ENCODE assay signal across 8 mouse cellular contexts in the genomic region with DNA sequence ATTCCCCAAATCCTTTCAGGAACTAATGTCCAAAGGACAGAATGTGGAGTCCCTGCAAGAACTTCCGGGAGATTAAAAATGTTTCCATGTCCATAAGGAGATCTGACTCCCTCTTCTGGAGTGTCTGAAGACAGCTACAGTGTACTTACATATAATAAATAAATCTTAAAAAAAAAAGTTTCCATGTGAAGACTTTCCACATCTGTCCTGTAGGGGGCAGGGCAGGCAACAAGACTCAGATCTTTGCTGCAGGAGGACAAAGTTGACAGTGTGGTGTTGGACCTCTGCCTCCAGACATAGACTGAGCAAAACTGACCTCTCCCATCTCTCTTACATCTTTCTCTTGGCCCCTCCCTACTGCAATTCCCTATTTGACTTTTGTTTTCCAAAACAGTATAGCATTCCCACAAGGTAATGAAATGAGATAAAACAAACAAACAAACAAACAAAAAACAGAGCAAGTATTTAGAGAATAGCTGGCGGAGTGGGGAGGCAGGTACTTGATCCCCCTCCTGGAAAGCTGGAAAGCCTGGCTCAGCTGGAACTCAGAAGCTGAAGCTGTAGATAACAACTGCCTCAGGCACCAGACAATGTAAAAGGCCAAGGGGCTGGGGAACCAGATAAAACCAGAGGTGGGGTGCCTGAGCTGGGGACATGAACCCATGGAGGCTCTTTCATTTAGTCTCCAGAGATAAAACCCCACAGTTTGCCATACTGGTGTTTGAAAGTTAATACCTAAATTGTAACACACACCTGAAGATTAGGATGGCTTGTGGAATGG.
DNase-seq lines count a peak whose midpoint lies in the region; ATAC-seq and TF ChIP-seq lines count a peak whose summit lies in the region.
"Had no signal": no experiment of that assay in that cellular context is flagged by ENCODE, and none has a peak within 500 bp of the region (broad histone marks: within the 10 kb centered on the region; RNA-seq: fewer than 3 reads in every experiment).

No protein-coding gene starts in this region.

- TF ChIP-seq CTCF in ES-Bruce4 (IDR thresholded peaks at IDR 0.05; ENCODE audit: low read depth, low read length): peak; percentile 41

- H3K36me3 ChIP-seq in kidney, embryonic 14.5 days (ENCODE audit: control insufficient read depth, insufficient read depth, low read length): no peaks in the 10 kb centered on the region; the same call in 1 of the 2 replicates
- no peaks in the 10 kb centered on the region for H3K36me3 ChIP-seq in ES-Bruce4 (ENCODE audit: control insufficient read depth, insufficient read depth, low read length, poor library complexity, severe bottlenecking)
- no peaks in the 10 kb centered on the region for H3K36me3 ChIP-seq in liver, embryonic 13.5 days
- H3K36me3 ChIP-seq: limb, embryonic 13.5 days had no signal

- DNase-seq in kidney, adult 18-20 months: peak; percentile 13
- peak; percentile 81 for DNase-seq in adipocyte (ENCODE audit: low spot score)
- peak; percentile 37 for DNase-seq in liver, embryonic 13.5 days
- no peak for DNase-seq in thymus, adult 18-20 months
- no peak for DNase-seq in left cerebral cortex, adult 11 months (ENCODE audit: low spot score)

- H3K9ac ChIP-seq in kidney, embryonic 14.5 days (ENCODE audit: low read depth, low read length): no peak overlapping the region
- no peak overlapping the region for H3K9ac ChIP-seq in ES-Bruce4 (ENCODE audit: low read depth, poor library complexity, severe bottlenecking)
- H3K9ac ChIP-seq in liver, embryonic 13.5 days: no peak overlapping the region; the same call in 1 of the 2 replicates
- H3K9ac ChIP-seq: limb, embryonic 13.5 days had no signal

- no peak overlapping the region for H3K27ac ChIP-seq in kidney, embryonic 14.5 days (ENCODE audit: low read depth, low read length)
- no peak overlapping the region for H3K27ac ChIP-seq in ES-Bruce4 (ENCODE audit: insufficient read depth, low read length)
- peak overlapping the region; percentile 36; the same call in 1 of the 2 replicates for H3K27ac ChIP-seq in liver, embryonic 13.5 days
- H3K27ac ChIP-seq: limb, embryonic 13.5 days had no signal

- H3K4me3 ChIP-seq in kidney, embryonic 14.5 days (ENCODE audit: low read length): no peak overlapping the region
- no peak overlapping the region for H3K4me3 ChIP-seq in ES-Bruce4 (ENCODE audit: low read depth, low read length)
- no peak overlapping the region for H3K4me3 ChIP-seq in liver, embryonic 13.5 days (replicated peaks)
- H3K4me3 ChIP-seq: limb, embryonic 13.5 days had no signal

- WGBS in kidney, embryonic 14.5 days: 84% methylated on average over 2 of the region's 2 CpGs
- 40% methylated on average over 2 of the region's 2 CpGs for WGBS in liver, embryonic 13.5 days (ENCODE audit: insufficient replicate concordance)

- no peak for TF ChIP-seq EP300 in ES-Bruce4 (IDR thresholded peaks at IDR 0.05; ENCODE audit: insufficient read depth, low read depth, low read length)

- no peaks in the 10 kb centered on the region for H3K4me1 ChIP-seq in kidney, embryonic 14.5 days (ENCODE audit: control insufficient read depth, insufficient read depth, low read length)
- H3K4me1 ChIP-seq in ES-Bruce4 (ENCODE audit: control insufficient read depth, insufficient read depth, low read length): no peaks in the 10 kb centered on the region
- H3K4me1 ChIP-seq in liver, embryonic 13.5 days (replicated peaks): peaks cover 21% of the 10 kb centered on the region

- no peak for ATAC-seq in kidney, embryonic 14.5 days (ENCODE audit: low FRiP score, low TSS enrichment)
- peak; percentile 89 for ATAC-seq in liver, embryonic 13.5 days (ENCODE audit: low read depth)

- no peaks in the 10 kb centered on the region for H3K27me3 ChIP-seq in kidney, embryonic 14.5 days (ENCODE audit: control insufficient read depth, insufficient read depth, low read length)
- H3K27me3 ChIP-seq in ES-Bruce4 (ENCODE audit: control insufficient read depth, insufficient read depth, low read length, poor library complexity, severe bottlenecking): no peaks in the 10 kb centered on the region
- no peaks in the 10 kb centered on the region for H3K27me3 ChIP-seq in liver, embryonic 13.5 days
- H3K27me3 ChIP-seq: limb, embryonic 13.5 days had no signal

- no peaks in the 10 kb centered on the region for H3K9me3 ChIP-seq in kidney, embryonic 14.5 days (ENCODE audit: control insufficient read depth, low read length)
- no peaks in the 10 kb centered on the region for H3K9me3 ChIP-seq in ES-Bruce4 (replicated peaks; ENCODE audit: control insufficient read depth, insufficient read depth, low read length, poor library complexity, severe bottlenecking)
- H3K9me3 ChIP-seq in liver, embryonic 13.5 days (replicated peaks): no peaks in the 10 kb centered on the region
- H3K9me3 ChIP-seq: limb, embryonic 13.5 days had no signal

- no peak for TF ChIP-seq POLR2A in ES-Bruce4 (IDR thresholded peaks at IDR 0.05; ENCODE audit: insufficient read depth, low read length)

- no peak overlapping the region for H3K4me2 ChIP-seq in kidney, embryonic 14.5 days (replicated peaks; ENCODE audit: low read depth, low read length)
- peak overlapping the region; percentile 26; the same call in 1 of the 2 replicates for H3K4me2 ChIP-seq in liver, embryonic 13.5 days
- H3K4me2 ChIP-seq: limb, embryonic 13.5 days had no signal

Comparison
In these comparisons a context has a peak if more than half of its experiments do, and no peak if none do; other contexts are left out.
1. DNase-seq: peak in kidney, adult 18-20 months (single experiment), adipocyte (single experiment) and liver, embryonic 13.5 days (single experiment); none in thymus, adult 18-20 months (0 of 2) and left cerebral cortex, adult 11 months (single experiment).